In the genomic region with DNA sequence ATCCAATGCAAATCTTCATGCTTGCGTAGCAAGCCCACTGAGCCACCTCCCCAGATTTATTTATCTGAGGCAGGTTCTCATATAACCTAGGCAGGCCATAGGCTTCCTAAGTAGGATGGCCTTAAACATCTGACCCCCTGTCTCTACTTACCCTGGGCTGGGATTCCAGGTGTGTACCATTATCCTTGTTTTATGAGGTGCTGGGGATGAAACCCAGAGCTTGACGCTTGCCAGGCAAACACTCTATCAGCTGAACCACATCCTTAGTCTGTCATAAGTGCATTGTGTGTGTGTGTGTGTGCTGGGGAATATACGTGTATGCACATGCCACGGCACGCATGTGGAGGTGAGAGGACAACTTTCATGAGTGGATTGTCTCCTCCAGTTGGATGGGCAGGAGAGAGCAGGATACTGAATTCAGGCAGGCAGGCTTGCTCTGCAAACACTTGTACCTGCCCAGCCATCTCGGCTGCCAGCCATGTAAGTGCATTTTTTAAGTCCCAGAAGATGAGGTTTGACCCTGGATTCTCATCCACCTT, we compare ENCODE assay signal across 9 mouse cellular contexts. TPM values are rescaled to one million over a fixed set of nuclear protein-coding genes. Genes with fewer than 3 reads are reported as not detected.
DNase-seq lines count a peak whose midpoint lies in the region; ATAC-seq and TF ChIP-seq lines count a peak whose summit lies in the region.
"Had no signal": no experiment of that assay in that cellular context is flagged by ENCODE, and none has a peak within 500 bp of the region (broad histone marks: within the 10 kb centered on the region; RNA-seq: fewer than 3 reads in every experiment).

No protein-coding gene starts in this region.

- H3K9ac ChIP-seq in lung, postnatal 0 days (replicated peaks; ENCODE audit: low read depth), result peak overlapping the region; percentile 90; the same call in 1 of the 2 replicates
- H3K9ac ChIP-seq in limb, embryonic 13.5 days, result peak overlapping the region; percentile 77
- 0 out of 2 replicates have a peak overlapping the region, but pooled peaks have one; percentile 16 for H3K9ac ChIP-seq in stomach, embryonic 15.5 days

- H3K27ac ChIP-seq in heart, embryonic 10.5 days, result peak overlapping the region; percentile 97
- peak overlapping the region; percentile 99 for H3K27ac ChIP-seq in lung, postnatal 0 days (ENCODE audit: low read length)
- no peak overlapping the region; the same call in 1 of the 2 replicates for H3K27ac ChIP-seq in limb, embryonic 13.5 days
- H3K27ac ChIP-seq in stomach, embryonic 15.5 days, result peak overlapping the region; percentile 98
- H3K27ac ChIP-seq: midbrain, embryonic 13.5 days had no signal

- no peak for TF ChIP-seq EP300 in lung, postnatal 0 days (IDR thresholded peaks at IDR 0.05)

- H3K36me3 ChIP-seq in heart, embryonic 10.5 days, result peaks cover 36% of the 10 kb centered on the region
- peaks cover 9% of the 10 kb centered on the region; the same call in 1 of the 2 replicates for H3K36me3 ChIP-seq in lung, postnatal 0 days (ENCODE audit: insufficient read depth, low read length)
- H3K36me3 ChIP-seq in limb, embryonic 13.5 days, result peaks cover 30% of the 10 kb centered on the region
- peaks cover 29% of the 10 kb centered on the region for H3K36me3 ChIP-seq in stomach, embryonic 15.5 days
- H3K36me3 ChIP-seq: midbrain, embryonic 13.5 days had no signal

- no peak for ATAC-seq in lung, postnatal 0 days
- no peak for ATAC-seq in limb, embryonic 13.5 days (ENCODE audit: low FRiP score, low read depth)
- no peak for ATAC-seq in stomach, embryonic 15.5 days (ENCODE audit: insufficient read depth, low FRiP score, low read depth)
- no peak for ATAC-seq in activated CD4-positive, CD25-positive, alpha-beta regulatory T cell, adult 4 months

- H3K4me1 ChIP-seq in heart, embryonic 10.5 days, result peaks cover 39% of the 10 kb centered on the region
- H3K4me1 ChIP-seq in lung, postnatal 0 days (ENCODE audit: insufficient read depth, low read depth, low read length), result peaks cover 16% of the 10 kb centered on the region; the same call in 1 of the 2 replicates
- H3K4me1 ChIP-seq in limb, embryonic 13.5 days, result peaks cover 30% of the 10 kb centered on the region
- peaks cover 23% of the 10 kb centered on the region for H3K4me1 ChIP-seq in stomach, embryonic 15.5 days

- WGBS in heart, embryonic 10.5 days, result 77% methylated on average over 6 of the region's 6 CpGs
- 54% methylated on average over 6 of the region's 6 CpGs for WGBS in lung, postnatal 0 days
- 42% methylated on average over 6 of the region's 6 CpGs for WGBS in limb, embryonic 13.5 days
- WGBS in stomach, embryonic 15.5 days, result 72% methylated on average over 6 of the region's 6 CpGs

- H3K4me3 ChIP-seq in heart, embryonic 10.5 days, result peak overlapping the region; percentile 78
- peak overlapping the region; percentile 54 for H3K4me3 ChIP-seq in lung, postnatal 0 days (ENCODE audit: low read depth, low read length)
- H3K4me3 ChIP-seq in limb, embryonic 13.5 days, result peak overlapping the region; percentile 54
- H3K4me3 ChIP-seq in stomach, embryonic 15.5 days (replicated peaks), result peak overlapping the region; percentile 65

- no peak for DNase-seq in heart, embryonic 10.5 days (ENCODE audit: low spot score)
- DNase-seq in heart, adult 8-10 months (ENCODE audit: low spot score), result no peak
- DNase-seq in lung, postnatal 0 days (ENCODE audit: low spot score), result peak; percentile 4
- no peak for DNase-seq in lung, adult 18-20 months
- no peak for DNase-seq in adipocyte (ENCODE audit: low spot score)

- H3K27me3 ChIP-seq in heart, embryonic 10.5 days (ENCODE audit: insufficient read depth, poor library complexity, severe bottlenecking), result no peaks in the 10 kb centered on the region
- H3K27me3 ChIP-seq in lung, postnatal 0 days (replicated peaks; ENCODE audit: insufficient read depth, low read length), result no peaks in the 10 kb centered on the region
- H3K27me3 ChIP-seq in limb, embryonic 13.5 days, result no peaks in the 10 kb centered on the region
- H3K27me3 ChIP-seq in stomach, embryonic 15.5 days (replicated peaks), result no peaks in the 10 kb centered on the region

- peak overlapping the region; percentile 61 for H3K4me2 ChIP-seq in lung, postnatal 0 days (replicated peaks; ENCODE audit: low read depth, low read length)
- H3K4me2 ChIP-seq in limb, embryonic 13.5 days (replicated peaks), result peak overlapping the region; percentile 77
- H3K4me2 ChIP-seq in stomach, embryonic 15.5 days, result peak overlapping the region; percentile 70

- H3K9me3 ChIP-seq in heart, embryonic 10.5 days, result no peaks in the 10 kb centered on the region
- H3K9me3 ChIP-seq in lung, postnatal 0 days (ENCODE audit: low read length), result no peaks in the 10 kb centered on the region
- no peaks in the 10 kb centered on the region for H3K9me3 ChIP-seq in limb, embryonic 13.5 days
- no peaks in the 10 kb centered on the region for H3K9me3 ChIP-seq in stomach, embryonic 15.5 days
- H3K9me3 ChIP-seq: midbrain, embryonic 13.5 days had no signal

- TF ChIP-seq CTCF in lung, postnatal 0 days (IDR thresholded peaks at IDR 0.05), result no peak

RNA-seq across cellular contexts. Expression of a gene that starts 1.6 kb away (rescaled TPM):
- polyA plus RNA-seq in heart, embryonic 10.5 days (2016; fragmentation: Nextera tagmentation; extraction: Ambion mirVana), result 130 and 137 TPM in 2 replicates
- total RNA-seq in heart, adult 8-10 months (2022), result 10 to 100 TPM; 58.8 to 80.9 (median 70.8) TPM
- 608 and 656 TPM in 2 replicates for polyA plus RNA-seq in lung, postnatal 0 days (2015; fragmentation: Nextera tagmentation; extraction: Ambion mirVana)
- 143 and 146 TPM in 2 replicates for polyA plus RNA-seq in limb, embryonic 13.5 days (2015; fragmentation: Nextera tagmentation; extraction: Ambion mirVana)
- polyA plus RNA-seq in stomach, embryonic 15.5 days (2015; fragmentation: Nextera tagmentation; extraction: Ambion mirVana), result 215 and 219 TPM in 2 replicates
- 100 to 1,000 TPM; 382 to 404 TPM for polyA plus RNA-seq in activated CD4-positive, CD25-positive, alpha-beta regulatory T cell, adult 4 months (2017; shearing (Covaris generic))

RNA-seq across cellular contexts. Expression of a gene that starts 8.6 kb away (rescaled TPM):
- polyA plus RNA-seq in heart, embryonic 10.5 days (2016; fragmentation: Nextera tagmentation; extraction: Ambion mirVana), result 40.5 and 44.7 TPM in 2 replicates
- total RNA-seq in heart, adult 8-10 months (2022), result 10 to 100 TPM; 58.0 to 68.1 (median 61.2) TPM
- polyA plus RNA-seq in lung, postnatal 0 days (2015; fragmentation: Nextera tagmentation; extraction: Ambion mirVana), result 80.5 and 83.3 TPM in 2 replicates
- 21.1 and 22.6 TPM in 2 replicates for polyA plus RNA-seq in limb, embryonic 13.5 days (2015; fragmentation: Nextera tagmentation; extraction: Ambion mirVana)
- 23.9 and 26.8 TPM in 2 replicates for polyA plus RNA-seq in stomach, embryonic 15.5 days (2015; fragmentation: Nextera tagmentation; extraction: Ambion mirVana)
- polyA plus RNA-seq in activated CD4-positive, CD25-positive, alpha-beta regulatory T cell, adult 4 months (2017; shearing (Covaris generic)), result 10 to 100 TPM; 62.3 to 81.8 TPM

RNA-seq across cellular contexts. Expression of a gene that starts 22.1 kb away (rescaled TPM):
- 119 and 127 TPM in 2 replicates for polyA plus RNA-seq in heart, embryonic 10.5 days (2016; fragmentation: Nextera tagmentation; extraction: Ambion mirVana)
- total RNA-seq in heart, adult 8-10 months (2022), result 10 to 100 TPM; 39.5 to 49.6 (median 41.5) TPM
- 202 and 208 TPM in 2 replicates for polyA plus RNA-seq in lung, postnatal 0 days (2015; fragmentation: Nextera tagmentation; extraction: Ambion mirVana)
- 90.9 and 94.0 TPM in 2 replicates for polyA plus RNA-seq in limb, embryonic 13.5 days (2015; fragmentation: Nextera tagmentation; extraction: Ambion mirVana)
- 123 and 132 TPM in 2 replicates for polyA plus RNA-seq in stomach, embryonic 15.5 days (2015; fragmentation: Nextera tagmentation; extraction: Ambion mirVana)
- polyA plus RNA-seq in activated CD4-positive, CD25-positive, alpha-beta regulatory T cell, adult 4 months (2017; shearing (Covaris generic)), result 100 to 1,000 TPM; 110 TPM

RNA-seq across cellular contexts. Expression of a gene that starts 25.2 kb away (rescaled TPM):
- polyA plus RNA-seq in heart, embryonic 10.5 days (2016; fragmentation: Nextera tagmentation; extraction: Ambion mirVana), result 28.6 and 29.2 TPM in 2 replicates
- 10 to 100 TPM; 30.9 to 38.9 (median 33.8) TPM for total RNA-seq in heart, adult 8-10 months (2022)
- 28.6 and 32.2 TPM in 2 replicates for polyA plus RNA-seq in lung, postnatal 0 days (2015; fragmentation: Nextera tagmentation; extraction: Ambion mirVana)
- polyA plus RNA-seq in limb, embryonic 13.5 days (2015; fragmentation: Nextera tagmentation; extraction: Ambion mirVana), result 43.5 and 47.8 TPM in 2 replicates
- polyA plus RNA-seq in stomach, embryonic 15.5 days (2015; fragmentation: Nextera tagmentation; extraction: Ambion mirVana), result 30.4 and 39.5 TPM in 2 replicates
- 1 to 10 TPM; 8.0 to 8.1 TPM for polyA plus RNA-seq in activated CD4-positive, CD25-positive, alpha-beta regulatory T cell, adult 4 months (2017; shearing (Covaris generic))

RNA-seq across cellular contexts. Expression of a gene that starts 33.6 kb away (rescaled TPM):
- polyA plus RNA-seq in heart, embryonic 10.5 days (2016; fragmentation: Nextera tagmentation; extraction: Ambion mirVana), result 15.7 and 24.9 TPM in 2 replicates
- 10 to 100 TPM; 20.4 to 24.3 (median 22.2) TPM for total RNA-seq in heart, adult 8-10 months (2022)
- 17.6 and 25.7 TPM in 2 replicates for polyA plus RNA-seq in lung, postnatal 0 days (2015; fragmentation: Nextera tagmentation; extraction: Ambion mirVana)
- polyA plus RNA-seq in limb, embryonic 13.5 days (2015; fragmentation: Nextera tagmentation; extraction: Ambion mirVana), result 12.1 and 14.6 TPM in 2 replicates
- polyA plus RNA-seq in stomach, embryonic 15.5 days (2015; fragmentation: Nextera tagmentation; extraction: Ambion mirVana), result 14.8 and 15.4 TPM in 2 replicates
- polyA plus RNA-seq in activated CD4-positive, CD25-positive, alpha-beta regulatory T cell, adult 4 months (2017; shearing (Covaris generic)), result under 1 TPM in 1 of 2 experiments, not detected in 1; 0.45 TPM

Comparison
In these comparisons a context has a peak if more than half of its experiments do, and no peak if none do; other contexts are left out.
1. H3K9ac ChIP-seq: peak in every context shown above with its lines; median percentile 90 in lung, postnatal 0 days; 77 in limb, embryonic 13.5 days; 16 in stomach, embryonic 15.5 days.